In the genomic region with DNA sequence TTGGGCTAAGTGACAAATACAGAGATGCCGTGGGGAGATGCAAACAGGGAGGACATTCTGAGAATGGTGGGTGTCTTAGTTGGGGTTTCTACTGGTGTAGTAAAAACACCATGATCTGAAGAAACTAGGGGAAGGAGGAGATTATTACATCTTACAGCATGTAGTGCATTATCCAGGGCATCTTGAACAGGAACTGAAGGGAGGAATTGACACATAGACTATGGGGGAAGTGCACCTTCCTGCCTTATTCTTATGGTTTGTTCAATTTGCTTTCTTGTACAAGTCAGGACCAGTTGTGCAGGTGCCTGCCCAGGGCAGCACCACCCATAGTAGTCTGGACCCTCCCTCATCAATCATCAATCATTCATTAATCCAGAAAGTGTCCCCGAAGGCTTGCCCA, we compare ENCODE assay signal across 26 mouse cellular contexts. TPM values are rescaled to one million over a fixed set of nuclear protein-coding genes. Genes with fewer than 3 reads are reported as not detected.
"Had no signal": no experiment of that assay in that cellular context is flagged by ENCODE, and none has a peak within 500 bp of the region (broad histone marks: within the 10 kb centered on the region; RNA-seq: fewer than 3 reads in every experiment).

No protein-coding gene starts in this region.

- H3K4me2 ChIP-seq: heart, embryonic 11.5 days; heart, embryonic 13.5 days; heart, embryonic 15.5 days; hindbrain, embryonic 12.5 days; hindbrain, embryonic 14.5 days; limb, embryonic 13.5 days; limb, embryonic 15.5 days; liver, embryonic 12.5 days had no signal

- H3K4me1 ChIP-seq: heart, embryonic 13.5 days; heart, embryonic 15.5 days; hindbrain, embryonic 12.5 days; limb, embryonic 13.5 days; limb, embryonic 15.5 days; liver, embryonic 12.5 days had no signal

- H3K27me3 ChIP-seq: hindbrain, embryonic 12.5 days; limb, embryonic 13.5 days; limb, embryonic 15.5 days; liver, embryonic 12.5 days had no signal

- ATAC-seq: forebrain, postnatal 0 days; hindbrain, embryonic 16.5 days; inflammation-experienced regulatory T-cells, adult 6 months; liver, embryonic 12.5 days had no signal

- DNase-seq: forebrain, postnatal 0 days; gastrocnemius, postnatal 14 days; gastrocnemius, postnatal 36 days; heart, adult 2 months; heart, postnatal 14 days; heart, postnatal 4 days; kidney, adult 18-20 months; kidney, adult 8-10 months; kidney, postnatal 10 days; kidney, postnatal 25 days; kidney, postnatal 4 days; left cerebral cortex, postnatal 4 days had no signal

- H3K9ac ChIP-seq: forebrain, postnatal 0 days; heart, embryonic 13.5 days; heart, embryonic 15.5 days; hindbrain, embryonic 12.5 days; hindbrain, embryonic 14.5 days; limb, embryonic 13.5 days; limb, embryonic 15.5 days; liver, embryonic 12.5 days had no signal

- H3K36me3 ChIP-seq: heart, embryonic 13.5 days; heart, embryonic 15.5 days; hindbrain, embryonic 10.5 days; hindbrain, embryonic 12.5 days; limb, embryonic 13.5 days; limb, embryonic 15.5 days; liver, embryonic 12.5 days had no signal

- H3K27ac ChIP-seq: heart, adult 2 months; heart, embryonic 13.5 days; heart, embryonic 15.5 days; hindbrain, embryonic 10.5 days; hindbrain, embryonic 12.5 days; hindbrain, embryonic 14.5 days; layer of hippocampus, adult 2 months; limb, embryonic 13.5 days; limb, embryonic 15.5 days; liver, embryonic 12.5 days had no signal

- H3K9me3 ChIP-seq: heart, embryonic 13.5 days; heart, embryonic 15.5 days; hindbrain, embryonic 10.5 days; hindbrain, embryonic 12.5 days; limb, embryonic 13.5 days; limb, embryonic 15.5 days; liver, embryonic 12.5 days had no signal

- H3K4me3 ChIP-seq: heart, adult 2 months; heart, embryonic 13.5 days; heart, embryonic 15.5 days; hindbrain, embryonic 10.5 days; hindbrain, embryonic 12.5 days; layer of hippocampus, adult 2 months; limb, embryonic 13.5 days; limb, embryonic 15.5 days; liver, embryonic 12.5 days had no signal

RNA-seq across cellular contexts. Expression of gene Sstr4, which starts 8.2 kb away (rescaled TPM):
- total RNA-seq: gastrocnemius, adult 18-20 months; liver, adult 2 months had no signal
- polyA plus RNA-seq: inflammation-experienced regulatory T-cells, adult 6 months; liver, adult 2 months had no signal
